Mouse (Mus musculus) bone marrow, adult 2 months (tissue): ENCODE data around the gene Sult2a6. TPM values are rescaled to one million over a fixed set of nuclear protein-coding genes. Genes with fewer than 3 reads are reported as not detected.

ENCODE experiments used
- H3K27ac ChIP-seq: fragments of 200-500 bp; 2 replicates; pipeline ENCODE4 v1.5.1; 2012; ENCODE audit warnings: low read depth, mild to moderate bottlenecking, control low read depth, inconsistent platforms, low read length; ENCODE audit not compliant: control insufficient read depth, poor library complexity, insufficient read depth
- H3K4me1 ChIP-seq: fragments of 200-500 bp; 2 replicates; pipeline ENCODE4 v1.6.1; 2011; ENCODE audit warnings: low read length; ENCODE audit not compliant: control insufficient read depth, insufficient read depth
- H3K4me3 ChIP-seq: fragments of 200-500 bp; replicated peaks from 2 replicates; pipeline ENCODE3; 2011; ENCODE audit warnings: mild to moderate bottlenecking, low read depth, low read length, control low read depth; ENCODE audit not compliant: control insufficient read depth
- CTCF ChIP-seq: fragments of 200-500 bp; IDR thresholded peaks from 2 replicates; pipeline ENCODE4 v1.5.1; 2011; ENCODE audit warnings: low read length, control low read depth; ENCODE audit not compliant: control insufficient read depth, insufficient read depth
- POLR2A ChIP-seq: fragments of 200-500 bp; IDR thresholded peaks from 2 replicates; pipeline ENCODE4 v1.6.1; 2011; ENCODE audit warnings: low read depth, mild to moderate bottlenecking, control low read depth, low read length, borderline replicate concordance; ENCODE audit not compliant: control insufficient read depth
- WGBS: fragments of 180-500 bp; shearing (Covaris S2); methylation state at CpG from one replicate; pipeline ENCODE4 v1.1.7; 2018; 5-methylcytosine and 5-hydroxymethylcytosine counted together
- polyA plus RNA-seq: library from polyadenylated mRNA; stranded (reverse); fragments of >200 nt; gene quantifications from 2 replicates; pipeline ENCODE4 v1.2.4, GENCODE M21; 2011; ENCODE audit warnings: low replicate concordance; ENCODE audit not compliant: missing spikeins, insufficient read depth, insufficient read length

Sult2a6 gene
- not detected in 2 replicates for polyA plus RNA-seq

GRCm38 (mm10) chr7:14254770-14255169 is at the start of gene Sult2a6:
Sult2a6 (minus strand) TSS chr7:14254870.
- 72% methylated on average over 2 of the region's 2 CpGs for WGBS
- Histone ChIP-seq H3K4me3 (no peak within 1 kb of the TSS), H3K4me1 (no peaks in the 10 kb centered on the region), H3K27ac (no peak within 1 kb of the TSS)
- TF ChIP-seq CTCF (no peak), POLR2A (no peak)

- H3K4me1 ChIP-seq, result no peaks in the 10 kb centered on the region
- TF ChIP-seq CTCF (no peak), POLR2A (no peak)
- no peak overlapping the region for H3K4me3 ChIP-seq
- H3K27ac ChIP-seq, result no peak overlapping the region
These were observed 39.4 kb downstream of the Sult2a6 start for GRCm38 (mm10) chr7:14215231-14215630.

GRCm38 (mm10) chr7:14203417-14203816 is 51.3 kb downstream of the Sult2a6 start:
- WGBS, result 60% methylated on average over 2 of the region's 2 CpGs
- Histone ChIP-seq H3K4me3 (no peak overlapping the region), H3K27ac (no peak overlapping the region), H3K4me1 (no peaks in the 10 kb centered on the region)
- TF ChIP-seq POLR2A (no peak), CTCF (no peak)

- Histone ChIP-seq H3K4me3 (no peak overlapping the region), H3K27ac (no peak overlapping the region)
These were observed 52.2 kb downstream of the Sult2a6 start for GRCm38 (mm10) chr7:14202487-14202886.

More at GRCm38 (mm10) chr7:14202487-14202886, 52.2 kb downstream of the Sult2a6 start:
- TF ChIP-seq POLR2A (no peak), CTCF (no peak)
- H3K4me1 ChIP-seq, result no peaks in the 10 kb centered on the region

Other genes starting within 250 kb of the Sult2a6 start
- not detected in 2 replicates for gene Sult2a3, start 131.8 kb downstream of the Sult2a6 start, polyA plus RNA-seq
- gene Obox8, start 78.7 kb upstream of the Sult2a6 start, polyA plus RNA-seq, result not detected in 2 replicates
- 1.4 and 2.4 TPM in 2 replicates for gene Sult2a8, start 191.9 kb upstream of the Sult2a6 start, polyA plus RNA-seq
- not detected in 2 replicates for gene Sult2a7, start 239.4 kb upstream of the Sult2a6 start, polyA plus RNA-seq